Mouse (Mus musculus) thymus, postnatal 25 days (tissue): Measurements from ENCODE around the gene Ccdc188.
A peak's percentile ranks its signal among the peaks of the same experiment; 100 is the strongest.

ENCODE experiments used
- DNase-seq: peaks from one replicate; pipeline ENCODE4 v3.0.0; 2022

Gene Ccdc188

GRCm38 (mm10) chr16:18236676-18237501 lies 19.2 kb downstream of the Ccdc188 start:
- DNase-seq, result no peak

GRCm38 (mm10) chr16:18241581-18241980 lies 23.9 kb downstream of the Ccdc188 start:
- no peak for DNase-seq

GRCm38 (mm10) chr16:18247521-18248399 lies 30.1 kb downstream of the Ccdc188 start:
- DNase-seq, result no peak

- DNase-seq, result peak; percentile 97
Observed at GRCm38 (mm10) chr16:18248433-18249363, 31.0 kb downstream of the Ccdc188 start, which contains the start of the genes Trmt2a and Ranbp1. Gene Trmt2a (plus strand): TSS chr16:18248679. Gene Ranbp1 (minus strand): TSS chr16:18248732.

GRCm38 (mm10) chr16:18249364-18249967 lies 31.8 kb downstream of the Ccdc188 start:
- DNase-seq, result peak; percentile 52

- no peak for DNase-seq
Observed at GRCm38 (mm10) chr16:18250231-18250630, 32.6 kb downstream of the Ccdc188 start.

- no peak for DNase-seq
Observed at GRCm38 (mm10) chr16:18250828-18251790, 33.4 kb downstream of the Ccdc188 start.

- DNase-seq, result no peak
Observed at GRCm38 (mm10) chr16:18252736-18253135, 35.1 kb downstream of the Ccdc188 start.

- DNase-seq, result no peak
Observed at GRCm38 (mm10) chr16:18253866-18254265, 36.2 kb downstream of the Ccdc188 start.

- no peak for DNase-seq
Observed at GRCm38 (mm10) chr16:18258221-18258620, 40.5 kb downstream of the Ccdc188 start, which contains the start of gene Gm49776. Gene Gm49776 (minus strand): TSS chr16:18258321.

- DNase-seq, result no peak
Observed at GRCm38 (mm10) chr16:18265024-18265423, 47.3 kb downstream of the Ccdc188 start.

GRCm38 (mm10) chr16:18268182-18268581 lies 50.5 kb downstream of the Ccdc188 start:
- peak; percentile 27 for DNase-seq
